Comparison of ENCODE assay signal across 17 mouse cellular contexts in genomic region chr3:51393651-51394050, GRCm38 (mm10). TPM values are rescaled to one million over a fixed set of nuclear protein-coding genes. Genes with fewer than 3 reads are reported as not detected.
"Had no signal": no experiment of that assay in that cellular context is flagged by ENCODE, and none has a peak within 500 bp of the region (broad histone marks: within the 10 kb centered on the region; RNA-seq: fewer than 3 reads in every experiment).

No protein-coding gene starts in this region.

- H3K9ac ChIP-seq: neural tube, embryonic 13.5 days; neural tube, embryonic 15.5 days; stomach, embryonic 15.5 days had no signal

- H3K4me2 ChIP-seq: neural tube, embryonic 13.5 days; neural tube, embryonic 15.5 days; stomach, embryonic 15.5 days had no signal

- H3K27ac ChIP-seq: neural tube, embryonic 13.5 days; neural tube, embryonic 15.5 days; stomach, embryonic 15.5 days; stomach, postnatal 0 days had no signal

- H3K36me3 ChIP-seq: neural tube, embryonic 13.5 days; neural tube, embryonic 15.5 days; stomach, embryonic 15.5 days had no signal

- H3K4me3 ChIP-seq: neural tube, embryonic 13.5 days; neural tube, embryonic 15.5 days; stomach, embryonic 15.5 days had no signal

- H3K9me3 ChIP-seq: neural tube, embryonic 13.5 days; neural tube, embryonic 15.5 days; stomach, embryonic 15.5 days had no signal

- DNase-seq: retina, postnatal 1 day; right cerebral cortex, adult 18-20 months; right cerebral cortex, postnatal 14 days; right cerebral cortex, postnatal 25 days; right cerebral cortex, postnatal 4 days; spleen, adult 18-20 months; thymus, adult 18-20 months; thymus, adult 2 months; thymus, postnatal 14 days; thymus, postnatal 25 days; thymus, postnatal 36 days; thymus, postnatal 4 days had no signal

RNA-seq across cellular contexts. Expression of gene Mgarp, which starts 2.9 kb away (rescaled TPM):
- polyA plus RNA-seq: neural tube, embryonic 14.5 days had no signal
